Mouse (Mus musculus): ENCODE results near the gene Pfn4. TPM values are rescaled to one million over a fixed set of nuclear protein-coding genes. Genes with fewer than 3 reads are reported as not detected.

Gene Pfn4
- total RNA-seq (2014; rRNA removed), result 5.9 and 13.0 TPM in 2 replicates
- 19.9 and 22.7 TPM in 2 replicates for polyA plus RNA-seq (2015; fragmentation: Nextera tagmentation; extraction: Ambion mirVana)

DNA sequence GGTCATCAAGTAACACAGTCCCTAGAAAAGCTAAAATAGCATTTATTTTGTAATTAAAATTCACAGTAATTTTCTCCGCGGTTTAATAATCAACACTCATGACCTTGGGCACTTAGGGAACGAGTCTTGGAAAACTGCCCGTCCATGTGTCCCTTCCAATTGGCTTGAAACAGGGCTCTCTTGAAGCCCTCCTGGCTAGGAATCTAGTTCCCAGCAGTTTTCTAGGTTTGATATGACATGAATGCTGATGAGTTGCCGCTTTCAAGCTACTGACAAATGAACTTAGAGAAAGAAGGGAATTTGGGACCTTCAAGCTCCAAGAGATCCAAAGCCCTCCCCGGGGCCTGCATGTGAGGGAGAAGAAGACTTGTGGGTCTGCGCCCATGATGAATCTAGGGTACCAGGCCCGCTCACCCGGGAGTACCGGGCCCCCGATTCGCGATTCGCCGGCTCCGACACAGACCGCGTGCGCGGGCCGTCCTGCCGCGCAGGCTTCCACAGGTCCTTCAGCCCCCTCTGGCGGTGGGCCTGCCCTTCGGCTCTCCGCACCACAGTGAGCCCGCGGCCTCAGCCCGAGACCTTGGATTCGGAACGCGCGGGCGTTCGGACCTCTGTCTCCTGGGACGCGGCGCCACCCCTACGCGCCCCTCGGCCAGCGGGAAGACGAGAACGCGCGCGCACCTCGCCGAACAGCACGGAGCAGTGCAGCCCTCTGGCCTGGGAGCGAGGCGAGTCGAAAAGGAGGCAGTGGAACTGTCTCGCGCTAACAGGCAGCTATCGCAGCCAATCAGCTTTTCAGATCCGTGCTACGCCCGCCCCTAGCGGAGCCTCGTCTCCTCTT is at the start of gene Pfn4, which contains the start of gene Fam228b:
Gene Pfn4 (plus strand): TSS at position 531 of the 841 bp plus-strand sequence.
Gene Fam228b (minus strand): TSS at position 776 of the 841 bp plus-strand sequence.
- ATAC-seq, result peak; percentile 99
- peak; percentile 77 for TF ChIP-seq CTCF (IDR thresholded peaks at IDR 0.05; ENCODE audit: low read depth)
- Histone ChIP-seq H3K4me3 (ENCODE audit: low read length) (peak within 1 kb of the TSS; percentile 63), H3K4me1 (ENCODE audit: insufficient read depth, low read length) (no peaks in the 10 kb centered on the region), H3K9me3 (ENCODE audit: low read length) (no peaks in the 10 kb centered on the region), H3K36me3 (ENCODE audit: insufficient read depth, low read length) (no peaks in the 10 kb centered on the region), H3K9ac (replicated peaks; ENCODE audit: low read length) (peak within 1 kb of the TSS; percentile 82), H3K4me2 (ENCODE audit: low read depth, low read length) (peak within 1 kb of the TSS; percentile 59), H3K27ac (peak within 1 kb of the TSS; percentile 98), H3K27me3 (ENCODE audit: insufficient read depth, low read length) (no peaks in the 10 kb centered on the region)
- WGBS, result 2% methylated on average over 60 of the region's 61 CpGs
- peak; percentile 97 for DNase-seq (ENCODE audit: low spot score)

DNA sequence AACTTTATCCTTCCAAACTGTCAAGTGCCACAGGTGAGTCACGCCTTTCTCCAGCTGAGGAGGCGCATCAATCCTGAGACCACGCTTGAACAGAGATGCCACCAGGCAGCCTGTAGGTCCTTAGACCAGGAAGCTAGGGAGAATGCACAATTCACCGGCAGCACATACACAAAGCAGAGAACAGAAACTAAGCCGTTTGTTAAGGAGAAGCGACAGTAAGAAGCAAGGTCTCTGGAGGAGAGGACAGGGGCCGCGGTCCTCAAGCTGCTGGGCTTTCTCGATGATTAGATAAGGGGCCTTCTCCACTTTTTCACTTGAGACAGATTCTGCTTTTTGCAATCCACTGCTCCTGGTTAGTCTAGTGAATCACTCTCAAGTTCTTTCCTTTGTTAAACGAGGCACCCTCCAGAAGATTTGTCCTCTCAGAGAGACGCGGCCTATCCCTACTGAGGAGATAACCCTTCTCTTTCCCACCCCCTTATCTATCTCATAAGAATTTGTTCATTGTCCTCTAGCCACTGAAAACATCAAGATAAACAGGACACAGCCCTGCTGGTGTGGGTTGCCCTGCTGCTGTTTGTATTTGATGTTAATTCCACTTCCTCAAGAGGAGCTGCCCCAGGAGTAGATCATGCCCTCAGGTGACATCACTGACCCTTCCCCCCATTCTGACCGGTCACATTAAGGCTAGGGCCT is 49.6 kb upstream of the Pfn4 start:
- 84% methylated on average over 13 of the region's 13 CpGs for WGBS
- Histone ChIP-seq H3K4me2 (ENCODE audit: low read depth, low read length) (no peak overlapping the region), H3K9me3 (ENCODE audit: low read length) (no peaks in the 10 kb centered on the region), H3K4me1 (ENCODE audit: insufficient read depth, low read length) (no peaks in the 10 kb centered on the region), H3K4me3 (ENCODE audit: low read length) (no peak overlapping the region), H3K36me3 (ENCODE audit: insufficient read depth, low read length) (no peaks in the 10 kb centered on the region), H3K27ac (no peak overlapping the region), H3K9ac (replicated peaks; ENCODE audit: low read length) (no peak overlapping the region), H3K27me3 (ENCODE audit: insufficient read depth, low read length) (no peaks in the 10 kb centered on the region)
- TF ChIP-seq CTCF (IDR thresholded peaks at IDR 0.05; ENCODE audit: low read depth), result no peak
- ATAC-seq (no peak), DNase-seq (ENCODE audit: low spot score) (no peak)

DNA sequence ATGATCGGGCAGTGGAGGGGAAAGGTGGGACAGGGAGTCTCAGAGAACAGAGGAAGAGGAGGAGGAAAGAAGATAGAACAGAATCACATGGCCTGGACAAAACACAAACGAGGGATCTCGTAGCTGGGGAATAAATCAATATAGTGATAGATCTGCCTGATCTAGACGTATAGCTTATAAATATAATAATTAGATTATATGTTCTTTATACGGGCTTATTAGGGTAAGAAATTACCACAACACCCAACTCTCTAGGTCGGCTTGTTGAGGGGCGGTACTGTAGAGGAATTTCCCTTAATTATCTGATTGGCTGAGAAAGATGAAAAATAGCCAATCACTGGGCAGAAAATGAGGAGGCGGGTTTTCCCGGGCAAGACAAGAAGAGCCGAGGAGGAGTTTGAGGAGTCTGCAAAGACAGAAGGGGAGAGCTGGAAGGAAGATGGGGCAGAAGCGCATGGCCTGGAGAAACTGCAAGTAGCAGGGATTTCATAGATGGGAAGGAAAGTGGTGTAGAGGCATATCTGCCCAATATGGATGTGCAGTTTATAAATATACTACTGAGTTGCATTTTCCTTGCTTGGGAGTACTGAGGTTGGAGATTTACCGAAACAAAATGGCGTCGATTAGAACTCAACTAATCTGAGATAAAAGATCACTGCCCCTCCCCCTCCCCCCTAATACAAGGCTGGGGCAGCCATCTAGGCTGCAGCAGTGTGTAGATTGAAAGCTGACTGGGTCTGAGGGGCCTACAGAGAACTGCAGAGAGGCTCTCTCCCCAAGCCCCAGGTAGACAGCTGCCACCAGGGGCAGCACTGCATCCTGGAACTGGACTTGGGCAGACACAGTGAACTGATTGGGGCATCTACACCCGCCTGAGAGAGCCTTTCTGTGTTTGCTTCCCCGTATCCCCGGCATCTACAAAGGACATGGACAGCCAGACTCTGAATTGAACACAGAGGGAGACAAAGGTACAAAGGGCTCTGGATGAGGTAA is 48.8 kb upstream of the Pfn4 start:
- no peak for DNase-seq (ENCODE audit: low spot score)

DNA sequence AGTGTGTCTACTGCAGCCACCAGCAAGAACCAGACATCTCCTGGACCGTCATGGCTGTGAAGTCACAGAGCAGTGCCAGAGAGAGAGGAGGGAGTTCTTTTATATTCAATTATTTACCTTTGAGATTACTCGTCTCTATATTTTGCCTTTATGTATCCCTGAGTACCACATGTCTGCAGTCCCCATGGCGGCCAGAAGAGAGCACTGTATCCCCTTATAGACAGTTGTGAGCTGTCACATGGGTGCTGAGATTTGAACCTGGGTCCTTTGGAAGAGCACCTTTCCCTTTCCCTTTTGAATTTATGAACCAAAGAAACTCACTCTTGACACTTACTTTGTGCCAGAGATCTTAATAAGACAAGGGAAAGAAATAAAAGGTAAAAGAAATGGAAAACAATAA is 39.7 kb upstream of the Pfn4 start:
- ATAC-seq (no peak), DNase-seq (ENCODE audit: low spot score) (no peak)
- H3K27ac ChIP-seq, result no peak overlapping the region
- no peaks in the 10 kb centered on the region for H3K36me3 ChIP-seq (ENCODE audit: insufficient read depth, low read length)
- H3K4me3 ChIP-seq (ENCODE audit: low read length), result no peak overlapping the region
- H3K9ac ChIP-seq (replicated peaks; ENCODE audit: low read length), result no peak overlapping the region
- no peaks in the 10 kb centered on the region for H3K4me1 ChIP-seq (ENCODE audit: insufficient read depth, low read length)
- no peak overlapping the region for H3K4me2 ChIP-seq (ENCODE audit: low read depth, low read length)
- H3K27me3 ChIP-seq (ENCODE audit: insufficient read depth, low read length), result no peaks in the 10 kb centered on the region
- no peaks in the 10 kb centered on the region for H3K9me3 ChIP-seq (ENCODE audit: low read length)
- WGBS, result 95% methylated on average over 3 of the region's 3 CpGs
- TF ChIP-seq CTCF (IDR thresholded peaks at IDR 0.05; ENCODE audit: low read depth), result no peak

More for the DNA sequence above, 48.8 kb upstream of the Pfn4 start:
- no peak for ATAC-seq
- 79% methylated on average over 17 of the region's 17 CpGs for WGBS
- Histone ChIP-seq H3K9me3 (ENCODE audit: low read length) (no peaks in the 10 kb centered on the region), H3K36me3 (ENCODE audit: insufficient read depth, low read length) (no peaks in the 10 kb centered on the region), H3K4me3 (ENCODE audit: low read length) (no peak overlapping the region), H3K4me2 (ENCODE audit: low read depth, low read length) (no peak overlapping the region), H3K27ac (no peak overlapping the region), H3K27me3 (ENCODE audit: insufficient read depth, low read length) (no peaks in the 10 kb centered on the region), H3K9ac (replicated peaks; ENCODE audit: low read length) (no peak overlapping the region), H3K4me1 (ENCODE audit: insufficient read depth, low read length) (no peaks in the 10 kb centered on the region)
- TF ChIP-seq CTCF (IDR thresholded peaks at IDR 0.05; ENCODE audit: low read depth), result peak; percentile 39; the same call in 1 of the 2 replicates

DNA sequence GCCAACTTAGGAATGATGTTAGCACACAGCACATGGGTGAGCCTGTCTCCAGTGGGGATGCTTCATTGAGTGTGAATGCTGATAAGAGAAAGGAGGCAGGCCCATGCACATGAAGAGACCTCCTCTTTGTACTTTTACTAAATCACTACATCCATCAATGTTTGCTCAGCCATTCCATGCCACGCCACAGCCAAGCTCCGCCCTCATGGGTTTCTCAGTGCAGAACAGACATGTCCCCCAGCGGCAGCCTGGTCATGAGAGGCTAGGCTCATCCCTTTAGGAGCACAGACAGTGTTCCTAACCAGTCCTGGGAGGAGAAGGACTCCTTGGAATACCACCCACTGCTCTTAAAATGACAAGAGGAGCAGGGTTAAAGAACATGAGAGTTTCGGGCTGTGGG is 37.2 kb upstream of the Pfn4 start:
- no peak overlapping the region for H3K9ac ChIP-seq (replicated peaks; ENCODE audit: low read length)
- no peaks in the 10 kb centered on the region for H3K4me1 ChIP-seq (ENCODE audit: insufficient read depth, low read length)
- no peak for ATAC-seq
- no peak overlapping the region for H3K4me3 ChIP-seq (ENCODE audit: low read length)
- no peak for TF ChIP-seq CTCF (IDR thresholded peaks at IDR 0.05; ENCODE audit: low read depth)
- H3K27ac ChIP-seq, result no peak overlapping the region
- no peak overlapping the region for H3K4me2 ChIP-seq (ENCODE audit: low read depth, low read length)
- no peak for DNase-seq (ENCODE audit: low spot score)
- 64% methylated on average over 4 of the region's 4 CpGs for WGBS
- no peaks in the 10 kb centered on the region for H3K27me3 ChIP-seq (ENCODE audit: insufficient read depth, low read length)
- no peaks in the 10 kb centered on the region for H3K36me3 ChIP-seq (ENCODE audit: insufficient read depth, low read length)
- H3K9me3 ChIP-seq (ENCODE audit: low read length), result no peaks in the 10 kb centered on the region

DNA sequence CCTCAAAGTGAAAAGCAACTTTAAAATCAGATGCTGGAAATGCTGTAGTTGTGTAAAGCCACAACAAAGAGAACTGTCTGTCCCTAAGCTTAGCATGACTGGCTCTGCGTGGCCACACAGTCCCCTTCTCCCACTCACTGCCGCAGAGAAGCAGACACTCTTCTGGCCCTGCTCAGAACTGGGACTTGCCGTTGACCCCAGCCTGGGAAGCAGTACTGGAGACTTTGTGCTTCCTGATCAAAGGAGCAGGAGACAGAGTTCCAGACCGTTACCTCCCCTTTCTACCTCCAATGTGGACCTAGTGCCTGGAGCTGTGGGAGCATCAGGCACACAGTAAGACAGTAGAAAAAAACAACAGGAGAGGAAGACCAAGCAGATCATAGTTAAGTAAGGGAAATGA is 36.5 kb upstream of the Pfn4 start:
- DNase-seq (ENCODE audit: low spot score) (no peak), ATAC-seq (no peak)
- Histone ChIP-seq H3K27ac (no peak overlapping the region), H3K4me3 (ENCODE audit: low read length) (no peak overlapping the region), H3K27me3 (ENCODE audit: insufficient read depth, low read length) (no peaks in the 10 kb centered on the region), H3K4me1 (ENCODE audit: insufficient read depth, low read length) (no peaks in the 10 kb centered on the region), H3K4me2 (ENCODE audit: low read depth, low read length) (no peak overlapping the region), H3K9ac (replicated peaks; ENCODE audit: low read length) (no peak overlapping the region), H3K36me3 (ENCODE audit: insufficient read depth, low read length) (no peaks in the 10 kb centered on the region), H3K9me3 (ENCODE audit: low read length) (no peaks in the 10 kb centered on the region)
- WGBS, result 71% methylated on average over 4 of the region's 4 CpGs
- TF ChIP-seq CTCF (IDR thresholded peaks at IDR 0.05; ENCODE audit: low read depth), result no peak

All from hindbrain, postnatal 0 days (tissue).